Mouse (Mus musculus) stomach, embryonic 16.5 days (tissue): ENCODE data around the gene Efna5. TPM values are rescaled to one million over a fixed set of nuclear protein-coding genes. Genes with fewer than 3 reads are reported as not detected.

Source experiments
- ATAC-seq: fragments of 200-750 bp; cut with Nextera tagmentation; 2 replicates; pipeline ENCODE4 v1.8.0; 2017; ENCODE audit warnings: moderate number of reproducible peaks, moderate TSS enrichment; ENCODE audit not compliant: insufficient read depth, low FRiP score
- H3K27ac ChIP-seq: fragments of 300-500 bp; sonication (generic); 2 replicates; pipeline ENCODE4 v1.5.1; 2014; ENCODE audit warnings: low read length
- H3K27me3 ChIP-seq: fragments of 300-500 bp; sonication (generic); 2 replicates; pipeline ENCODE4 v1.6.1; 2014; ENCODE audit warnings: low read length, control low read depth, mixed read lengths; ENCODE audit not compliant: control insufficient read depth, insufficient read depth
- H3K36me3 ChIP-seq: fragments of 300-500 bp; sonication (generic); 2 replicates; pipeline ENCODE4 v1.6.1; 2014; ENCODE audit warnings: low read length; ENCODE audit not compliant: control insufficient read depth, insufficient read depth
- H3K4me1 ChIP-seq: fragments of 300-500 bp; sonication (generic); 2 replicates; pipeline ENCODE4 v1.6.1; 2014; ENCODE audit warnings: low read length, control low read depth, mixed read lengths; ENCODE audit not compliant: control insufficient read depth, insufficient read depth
- H3K4me2 ChIP-seq: fragments of 300-500 bp; sonication (generic); 2 replicates; pipeline ENCODE4 v1.6.1; 2014; ENCODE audit warnings: low read depth, low read length, mixed read lengths
- H3K4me3 ChIP-seq: fragments of 300-500 bp; sonication (generic); replicated peaks from 2 replicates; pipeline ENCODE4 v1.5.1; 2014; ENCODE audit warnings: mild to moderate bottlenecking, low read length
- H3K9ac ChIP-seq: fragments of 300-500 bp; sonication (generic); 2 replicates; pipeline ENCODE4 v1.6.1; 2014; ENCODE audit warnings: low read length
- H3K9me3 ChIP-seq: fragments of 300-500 bp; sonication (generic); replicated peaks from 2 replicates; pipeline ENCODE4 v1.6.1; 2016; ENCODE audit warnings: low read length, control low read depth; ENCODE audit not compliant: control insufficient read depth
- WGBS: fragments of 180-500 bp; shearing (Covaris S2); extraction: QIAGEN DNeasy Blood & Tissue Kit; methylation state at CpG from one replicate; pipeline ENCODE4 v1.1.7; 2014; 5-methylcytosine and 5-hydroxymethylcytosine counted together
- polyA plus RNA-seq: library from polyadenylated mRNA; unstranded; fragments of >200 nt; fragmentation: Nextera tagmentation; extraction: Ambion mirVana; gene quantifications from 2 replicates; pipeline ENCODE4 v1.2.1, GENCODE M21; 2015

Gene Efna5
- polyA plus RNA-seq, 1 experiment from 2014 or later, result 36.9 TPM

DNA sequence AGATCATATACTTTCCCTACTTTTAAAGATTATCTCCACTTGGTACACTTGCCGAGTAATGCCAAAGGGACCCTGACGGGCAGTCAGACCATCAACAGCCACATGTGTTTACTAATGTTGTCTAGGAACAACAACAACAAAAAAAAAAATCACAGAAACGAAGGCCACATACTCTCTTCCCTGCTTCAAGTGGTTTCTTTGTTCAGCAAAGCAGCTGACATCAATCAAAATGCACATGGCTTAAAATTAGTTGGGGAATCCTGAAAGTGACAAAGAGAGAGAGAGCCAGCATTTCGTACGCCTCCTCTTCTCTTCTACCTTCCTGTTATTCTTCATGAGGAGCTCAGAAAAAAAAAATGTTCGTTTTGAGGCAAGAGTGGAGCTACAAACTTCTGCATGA lies 266.4 kb downstream of the Efna5 start:
- no peak for ATAC-seq
- no peaks in the 10 kb centered on the region for H3K9me3 ChIP-seq
- H3K27ac ChIP-seq, result no peak overlapping the region
- H3K27me3 ChIP-seq, result no peaks in the 10 kb centered on the region
- 49% methylated on average over 6 of the region's 6 CpGs for WGBS
- no peak overlapping the region for H3K4me2 ChIP-seq
- no peak overlapping the region for H3K4me3 ChIP-seq
- no peak overlapping the region for H3K9ac ChIP-seq
- no peaks in the 10 kb centered on the region for H3K36me3 ChIP-seq
- no peaks in the 10 kb centered on the region; the same call in 1 of the 2 replicates for H3K4me1 ChIP-seq

GRCm38 (mm10) chr17:62614237-62614636 lies 266.9 kb downstream of the Efna5 start:
- ATAC-seq, result no peak
- no peak overlapping the region for H3K4me3 ChIP-seq
- 56% methylated on average over 8 of the region's 8 CpGs for WGBS
- H3K4me2 ChIP-seq, result no peak overlapping the region
- H3K27me3 ChIP-seq, result no peaks in the 10 kb centered on the region
- no peaks in the 10 kb centered on the region; the same call in 1 of the 2 replicates for H3K4me1 ChIP-seq
- no peaks in the 10 kb centered on the region for H3K36me3 ChIP-seq
- H3K27ac ChIP-seq, result no peak overlapping the region
- no peak overlapping the region for H3K9ac ChIP-seq
- no peaks in the 10 kb centered on the region for H3K9me3 ChIP-seq

DNA sequence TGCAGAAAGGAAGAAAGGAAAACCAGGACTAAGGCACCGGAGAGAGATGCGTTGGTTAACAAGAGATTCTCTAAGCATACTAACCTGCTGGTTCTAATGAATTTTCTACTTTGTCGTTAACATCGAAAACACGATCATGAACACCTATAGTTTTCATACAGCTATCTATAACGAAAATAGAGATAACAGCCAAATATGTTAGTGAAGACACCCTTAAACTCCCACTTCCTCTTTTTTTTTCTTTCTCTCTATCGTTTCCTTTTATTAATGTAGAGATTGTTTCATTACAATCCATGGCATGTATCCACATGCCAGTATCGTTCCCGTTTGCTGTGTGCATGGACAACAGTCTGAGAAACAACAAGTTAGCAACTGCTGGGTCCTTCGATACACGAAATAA lies 267.9 kb downstream of the Efna5 start:
- H3K27ac ChIP-seq, result no peak overlapping the region
- H3K9me3 ChIP-seq, result no peaks in the 10 kb centered on the region
- H3K9ac ChIP-seq, result no peak overlapping the region
- ATAC-seq, result no peak
- H3K4me1 ChIP-seq, result no peaks in the 10 kb centered on the region
- H3K27me3 ChIP-seq, result no peaks in the 10 kb centered on the region
- no peak overlapping the region for H3K4me3 ChIP-seq
- WGBS, result 90% methylated on average over 11 of the region's 11 CpGs
- no peak overlapping the region for H3K4me2 ChIP-seq
- H3K36me3 ChIP-seq, result no peaks in the 10 kb centered on the region

DNA sequence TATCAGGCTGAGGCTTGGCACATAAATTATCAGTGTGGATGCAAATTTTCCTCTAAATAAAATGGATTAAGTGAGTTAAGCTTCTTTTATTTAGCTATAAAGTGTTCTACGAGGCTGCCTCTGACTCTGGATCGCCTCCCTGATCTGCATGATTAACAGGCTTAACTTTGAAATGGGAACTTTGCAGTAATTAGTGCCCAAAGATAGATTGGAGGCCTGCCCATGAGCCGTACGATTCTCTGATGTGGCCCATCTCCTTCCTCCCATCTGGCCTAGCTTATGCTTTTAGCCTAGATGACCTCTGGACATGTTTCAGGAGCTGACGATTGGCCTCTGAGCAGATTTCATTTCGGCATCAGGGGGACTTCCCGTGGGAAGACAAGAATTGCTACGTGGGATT lies 273.0 kb downstream of the Efna5 start:
- Histone ChIP-seq H3K4me1 (no peaks in the 10 kb centered on the region), H3K27me3 (no peaks in the 10 kb centered on the region), H3K9me3 (no peaks in the 10 kb centered on the region), H3K4me3 (no peak overlapping the region), H3K9ac (no peak overlapping the region), H3K27ac (no peak overlapping the region), H3K36me3 (no peaks in the 10 kb centered on the region), H3K4me2 (no peak overlapping the region)
- no peak for ATAC-seq
- WGBS, result 62% methylated on average over 8 of the region's 8 CpGs

DNA sequence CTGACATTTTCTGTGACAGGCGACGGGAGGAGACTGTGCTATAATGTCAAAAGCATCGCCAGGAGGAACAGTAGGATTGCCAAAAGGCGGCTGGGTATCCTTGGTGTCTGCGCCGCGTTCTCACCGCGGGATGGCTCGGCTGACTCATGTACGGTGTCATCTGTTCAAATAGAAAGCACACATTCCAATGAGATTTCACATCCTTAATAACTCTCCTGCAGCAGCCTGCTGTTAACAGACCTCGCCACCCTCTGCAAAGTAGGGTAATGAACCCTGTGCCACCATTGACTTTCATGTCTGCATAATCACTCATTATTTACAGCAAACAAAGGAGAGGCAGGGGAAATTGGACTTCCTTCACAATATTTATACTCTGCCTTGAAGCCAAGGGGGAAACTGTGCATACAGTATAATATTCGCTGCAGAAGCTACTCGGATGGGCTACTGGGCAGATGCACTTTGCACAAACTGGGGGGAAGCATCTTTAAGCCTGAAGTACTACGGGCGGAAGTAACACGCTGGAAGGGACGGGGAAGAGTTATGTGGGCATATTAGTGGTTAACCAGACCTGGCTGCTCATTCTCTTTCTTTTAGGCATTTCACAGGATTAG lies 273.7 kb downstream of the Efna5 start:
- 90% methylated on average over 18 of the region's 18 CpGs for WGBS
- Histone ChIP-seq H3K9ac (no peak overlapping the region), H3K27ac (no peak overlapping the region), H3K27me3 (no peaks in the 10 kb centered on the region), H3K4me2 (no peak overlapping the region), H3K4me3 (no peak overlapping the region), H3K9me3 (no peaks in the 10 kb centered on the region), H3K36me3 (no peaks in the 10 kb centered on the region), H3K4me1 (no peaks in the 10 kb centered on the region)
- ATAC-seq, result no peak

DNA sequence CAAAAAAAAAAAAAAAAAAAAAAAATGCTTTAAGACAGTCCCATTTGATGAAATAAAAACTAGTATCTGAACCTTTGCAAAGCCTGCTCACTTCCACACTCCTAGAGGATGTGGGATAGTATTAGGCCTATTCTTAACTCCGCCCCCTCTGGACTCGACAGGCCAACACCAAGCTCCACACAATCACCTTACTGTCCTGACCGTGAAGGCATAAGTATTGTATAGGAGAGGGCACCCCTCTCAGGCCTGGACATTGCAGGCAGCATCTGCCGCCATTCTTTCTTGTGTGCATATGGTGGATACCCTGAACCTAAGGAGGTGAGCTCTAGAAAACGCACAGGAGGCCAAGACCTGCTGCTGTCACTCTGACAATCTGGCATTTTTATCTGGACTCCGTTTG lies 274.4 kb downstream of the Efna5 start:
- WGBS, result 86% methylated on average over 6 of the region's 6 CpGs
- no peak for ATAC-seq

GRCm38 (mm10) chr17:62604309-62604708 lies 276.8 kb downstream of the Efna5 start:
- H3K9me3 ChIP-seq, result no peaks in the 10 kb centered on the region
- H3K4me3 ChIP-seq, result no peak overlapping the region
- no peak overlapping the region for H3K27ac ChIP-seq
- H3K27me3 ChIP-seq, result no peaks in the 10 kb centered on the region
- no peak overlapping the region for H3K4me2 ChIP-seq
- no peak overlapping the region for H3K9ac ChIP-seq
- WGBS, result 67% methylated on average over 5 of the region's 5 CpGs
- no peaks in the 10 kb centered on the region for H3K4me1 ChIP-seq
- H3K36me3 ChIP-seq, result no peaks in the 10 kb centered on the region
- no peak for ATAC-seq

More for the DNA sequence above, 274.4 kb downstream of the Efna5 start:
- H3K27me3 ChIP-seq, result no peaks in the 10 kb centered on the region
- H3K4me3 ChIP-seq, result no peak overlapping the region
- H3K36me3 ChIP-seq, result no peaks in the 10 kb centered on the region
- no peak overlapping the region for H3K4me2 ChIP-seq
- H3K27ac ChIP-seq, result no peak overlapping the region
- H3K9ac ChIP-seq, result no peak overlapping the region
- H3K9me3 ChIP-seq, result no peaks in the 10 kb centered on the region
- H3K4me1 ChIP-seq, result no peaks in the 10 kb centered on the region

- no peak overlapping the region for H3K9ac ChIP-seq
- no peaks in the 10 kb centered on the region for H3K9me3 ChIP-seq
- no peaks in the 10 kb centered on the region for H3K36me3 ChIP-seq
- no peak overlapping the region for H3K4me3 ChIP-seq
- H3K4me1 ChIP-seq, result peaks cover 4% of the 10 kb centered on the region; the same call in 1 of the 2 replicates
- no peaks in the 10 kb centered on the region for H3K27me3 ChIP-seq
- no peak overlapping the region for H3K4me2 ChIP-seq
- ATAC-seq, result no peak
- 66% methylated on average over 5 of the region's 5 CpGs for WGBS
- no peak overlapping the region for H3K27ac ChIP-seq
Observed at GRCm38 (mm10) chr17:62603604-62604003, 277.5 kb downstream of the Efna5 start.

DNA sequence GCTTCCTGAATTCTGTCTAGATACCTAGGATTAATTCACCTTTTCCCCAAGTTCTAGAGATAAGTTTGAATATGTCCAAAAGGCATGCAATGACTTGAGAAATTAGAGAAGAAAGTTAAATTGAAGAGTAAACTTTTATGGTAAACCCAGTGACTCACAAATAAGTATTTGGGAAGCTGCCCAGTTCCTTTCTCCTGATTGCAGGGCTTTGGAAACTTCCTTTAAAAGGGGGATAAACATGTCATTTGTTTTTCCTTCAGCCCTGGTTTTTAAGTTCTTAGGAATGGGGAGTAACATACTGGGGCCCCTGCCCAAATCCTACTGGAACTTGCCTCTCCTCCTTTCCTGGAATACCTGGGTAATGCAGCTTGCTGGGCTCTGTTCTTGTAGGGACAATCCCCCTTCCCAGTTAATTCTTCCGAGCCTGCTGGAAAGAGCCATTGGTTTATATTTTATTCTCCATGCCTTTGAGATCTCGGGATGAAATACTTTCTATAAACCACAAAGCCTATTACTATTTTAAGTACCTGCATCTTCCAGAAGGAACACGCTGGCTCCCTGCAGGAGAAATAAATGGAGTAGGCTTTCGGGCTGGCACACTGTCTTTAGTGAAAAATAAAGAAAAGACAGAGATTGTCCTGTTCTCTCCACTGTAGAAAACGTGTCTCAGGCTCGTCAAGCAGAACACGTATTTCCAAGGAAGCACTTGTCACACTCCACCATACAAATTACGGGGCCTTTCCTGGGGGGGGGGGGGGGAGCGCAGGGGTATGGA lies 282.2 kb downstream of the Efna5 start:
- no peaks in the 10 kb centered on the region for H3K36me3 ChIP-seq
- no peaks in the 10 kb centered on the region for H3K27me3 ChIP-seq
- no peak overlapping the region for H3K27ac ChIP-seq
- H3K4me1 ChIP-seq, result peaks cover 4% of the 10 kb centered on the region; the same call in 1 of the 2 replicates
- no peak for ATAC-seq
- H3K9ac ChIP-seq, result no peak overlapping the region
- H3K4me3 ChIP-seq, result no peak overlapping the region
- no peaks in the 10 kb centered on the region for H3K9me3 ChIP-seq
- no peak overlapping the region for H3K4me2 ChIP-seq
- 59% methylated on average over 9 of the region's 9 CpGs for WGBS
